Mouse (Mus musculus) C2C12 (cell line): ENCODE measurements around the gene Phlda3.

ENCODE experiments used
- CTCF ChIP-seq: IDR thresholded peaks from one replicate; pipeline ENCODE4 v1.5.1; 2011; ENCODE audit not compliant: control insufficient read depth, insufficient read depth, insufficient read length
- MYOG ChIP-seq: IDR thresholded peaks from one replicate; pipeline ENCODE4 v1.6.1; 2011; ENCODE audit not compliant: control insufficient read depth, insufficient read length; ENCODE audit errors: extremely low read depth

DNA sequence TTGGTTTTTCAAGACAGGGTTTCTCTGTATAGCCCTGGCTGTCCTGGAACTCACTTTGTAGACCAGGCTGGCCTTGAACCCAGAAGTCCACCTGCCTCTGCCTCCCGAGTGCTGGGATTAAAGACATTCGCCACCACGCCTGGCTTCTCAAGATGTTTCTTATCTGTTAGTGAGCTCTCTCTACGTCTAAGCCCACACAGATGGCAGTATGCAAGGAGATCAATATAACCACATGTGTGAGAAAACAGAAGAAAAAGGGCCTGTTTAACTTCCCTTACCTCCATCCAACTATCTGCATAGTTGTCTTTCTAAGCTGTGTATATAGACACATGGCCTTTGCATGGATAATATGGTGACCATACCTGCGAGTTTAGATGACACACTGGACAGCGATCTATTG is 40.6 kb upstream of the Phlda3 start:
- TF ChIP-seq CTCF (no peak), MYOG (no peak)
